Mouse (Mus musculus): ENCODE results near the gene Pigw. TPM values are rescaled to one million over a fixed set of nuclear protein-coding genes. Genes with fewer than 3 reads are reported as not detected.

The Pigw gene
- polyA plus RNA-seq, 1 experiment: 4.5 TPM

- H3K79me2 ChIP-seq (ENCODE audit: control insufficient read depth, insufficient read depth): no peaks in the 10 kb centered on the region
- no peak overlapping the region for H3K4me2 ChIP-seq (ENCODE audit: low read depth)
- no peaks in the 10 kb centered on the region for H3K27me3 ChIP-seq (ENCODE audit: control insufficient read depth, insufficient read depth, insufficient read length)
- no peak for TF ChIP-seq USF1 (IDR thresholded peaks at IDR 0.05; ENCODE audit: low read depth)
- TF ChIP-seq POLR2A (IDR thresholded peaks at IDR 0.05; ENCODE audit: insufficient read length, low read depth): no peak
- TF ChIP-seq SRF (IDR thresholded peaks at IDR 0.05; ENCODE audit: control insufficient read depth, insufficient read length, low read depth): no peak
- TF ChIP-seq POLR2AphosphoS2 (IDR thresholded peaks at IDR 0.05; ENCODE audit: insufficient read length, low read depth): no peak
- TF ChIP-seq TCF12 (IDR thresholded peaks at IDR 0.05; ENCODE audit: insufficient read depth, poor library complexity, severe bottlenecking): no peak
- TF ChIP-seq MYOD1 (IDR thresholded peaks at IDR 0.05; ENCODE audit: control insufficient read depth in 1 of 3, insufficient read length in 2 of 3, low read depth in 2 of 3): no peak
- no peak for TF ChIP-seq TCF3 (IDR thresholded peaks at IDR 0.05; ENCODE audit: insufficient read length, low read depth)
- no peak for TF ChIP-seq E2F4 (IDR thresholded peaks at IDR 0.05; ENCODE audit: insufficient read depth)
- no peak for TF ChIP-seq MAX (IDR thresholded peaks at IDR 0.05; ENCODE audit: low read depth)
- no peak for TF ChIP-seq CEBPB (IDR thresholded peaks at IDR 0.05; ENCODE audit: insufficient read depth, poor library complexity, severe bottlenecking)
- no peak overlapping the region for H3K4me3 ChIP-seq
- H3ac ChIP-seq (ENCODE audit: control insufficient read depth, insufficient read length): no peak overlapping the region
- peaks cover 10% of the 10 kb centered on the region for H3K36me3 ChIP-seq (ENCODE audit: control insufficient read depth, insufficient read depth)
Observed at GRCm38 (mm10) chr11:84891705-84892104, 11.6 kb upstream of the Pigw start.

GRCm38 (mm10) chr11:84889492-84889891 is 9.4 kb upstream of the Pigw start:
- no peaks in the 10 kb centered on the region for H3K79me2 ChIP-seq (ENCODE audit: control insufficient read depth, insufficient read depth)
- H3ac ChIP-seq (ENCODE audit: control insufficient read depth, insufficient read length): no peak overlapping the region
- TF ChIP-seq SRF (IDR thresholded peaks at IDR 0.05; ENCODE audit: control insufficient read depth, insufficient read length, low read depth): no peak
- TF ChIP-seq TCF12 (IDR thresholded peaks at IDR 0.05; ENCODE audit: insufficient read depth, poor library complexity, severe bottlenecking): no peak
- no peak for TF ChIP-seq REST (IDR thresholded peaks at IDR 0.05; ENCODE audit: insufficient read depth, insufficient read length)
- TF ChIP-seq POLR2A (IDR thresholded peaks at IDR 0.05; ENCODE audit: insufficient read length, low read depth): no peak
- no peak for TF ChIP-seq MYOG (IDR thresholded peaks at IDR 0.05; ENCODE audit: control insufficient read depth in 1 of 3, insufficient read depth in 1 of 3, insufficient read length in 2 of 3, low read depth in 2 of 3)
- no peak for TF ChIP-seq TCF3 (IDR thresholded peaks at IDR 0.05; ENCODE audit: insufficient read length, low read depth)
- no peak overlapping the region for H3K4me3 ChIP-seq
- H3K4me2 ChIP-seq (ENCODE audit: low read depth): no peak overlapping the region
- H3K36me3 ChIP-seq (ENCODE audit: control insufficient read depth, insufficient read depth): peaks cover 15% of the 10 kb centered on the region
- H3K27me3 ChIP-seq (ENCODE audit: control insufficient read depth, insufficient read depth, insufficient read length): no peaks in the 10 kb centered on the region

GRCm38 (mm10) chr11:84888025-84888424 is 7.9 kb upstream of the Pigw start:
- no peak overlapping the region for H3K4me3 ChIP-seq

GRCm38 (mm10) chr11:84886767-84887511 is 6.9 kb upstream of the Pigw start:
- Histone ChIP-seq H3K79me2 (ENCODE audit: control insufficient read depth, insufficient read depth) (peaks cover 2% of the 10 kb centered on the region), H3ac (ENCODE audit: control insufficient read depth, insufficient read length) (no peak overlapping the region), H3K27me3 (ENCODE audit: control insufficient read depth, insufficient read depth, insufficient read length) (no peaks in the 10 kb centered on the region), H3K4me2 (ENCODE audit: low read depth) (no peak overlapping the region), H3K4me3 (no peak overlapping the region), H3K36me3 (ENCODE audit: control insufficient read depth, insufficient read depth) (peaks cover 19% of the 10 kb centered on the region)
- TF ChIP-seq POLR2AphosphoS2 (IDR thresholded peaks at IDR 0.05; ENCODE audit: insufficient read length, low read depth) (no peak), USF1 (IDR thresholded peaks at IDR 0.05; ENCODE audit: low read depth) (no peak), TCF12 (IDR thresholded peaks at IDR 0.05; ENCODE audit: insufficient read depth, poor library complexity, severe bottlenecking) (no peak), MAX (IDR thresholded peaks at IDR 0.05; ENCODE audit: low read depth) (no peak), E2F4 (IDR thresholded peaks at IDR 0.05; ENCODE audit: insufficient read depth) (no peak)

More at GRCm38 (mm10) chr11:84888025-84888424, 7.9 kb upstream of the Pigw start:
- peaks cover 23% of the 10 kb centered on the region for H3K36me3 ChIP-seq (ENCODE audit: control insufficient read depth, insufficient read depth)
- H3K4me2 ChIP-seq (ENCODE audit: low read depth): no peak overlapping the region
- no peak for TF ChIP-seq POLR2A (IDR thresholded peaks at IDR 0.05; ENCODE audit: insufficient read length, low read depth)
- no peak for TF ChIP-seq TCF3 (IDR thresholded peaks at IDR 0.05; ENCODE audit: insufficient read length, low read depth)
- no peak for TF ChIP-seq REST (IDR thresholded peaks at IDR 0.05; ENCODE audit: insufficient read depth, insufficient read length)
- TF ChIP-seq USF1 (IDR thresholded peaks at IDR 0.05; ENCODE audit: low read depth): no peak
- no peaks in the 10 kb centered on the region for H3K27me3 ChIP-seq (ENCODE audit: control insufficient read depth, insufficient read depth, insufficient read length)
- H3ac ChIP-seq (ENCODE audit: control insufficient read depth, insufficient read length): no peak overlapping the region
- H3K79me2 ChIP-seq (ENCODE audit: control insufficient read depth, insufficient read depth): no peaks in the 10 kb centered on the region

DNA sequence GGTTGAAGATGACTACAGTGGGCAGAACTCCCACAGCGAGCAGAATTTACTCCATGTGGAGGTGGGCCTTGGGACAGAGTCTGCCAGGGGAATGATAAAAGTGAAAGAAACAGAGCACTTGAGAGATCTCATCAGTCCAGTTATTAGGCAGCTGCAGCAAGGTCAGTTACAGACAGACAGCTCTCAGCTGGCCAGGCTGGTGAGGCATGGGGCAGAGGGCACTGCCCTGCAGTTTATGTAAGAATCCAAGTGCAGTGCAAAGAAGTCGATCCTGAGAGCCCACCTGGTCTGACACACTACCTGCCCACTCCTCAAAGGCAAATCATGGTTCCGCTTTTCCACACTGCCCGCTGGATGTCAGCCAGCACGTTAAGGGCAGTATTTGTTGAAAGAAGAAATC is 6.2 kb upstream of the Pigw start:
- peaks cover 19% of the 10 kb centered on the region for H3K36me3 ChIP-seq (ENCODE audit: control insufficient read depth, insufficient read depth)
- H3K4me2 ChIP-seq (ENCODE audit: low read depth): no peak overlapping the region
- no peaks in the 10 kb centered on the region for H3K27me3 ChIP-seq (ENCODE audit: control insufficient read depth, insufficient read depth, insufficient read length)
- no peak for TF ChIP-seq POLR2A (IDR thresholded peaks at IDR 0.05; ENCODE audit: insufficient read length, low read depth)
- no peak overlapping the region for H3K4me3 ChIP-seq
- H3ac ChIP-seq (ENCODE audit: control insufficient read depth, insufficient read length): no peak overlapping the region
- H3K79me2 ChIP-seq (ENCODE audit: control insufficient read depth, insufficient read depth): peaks cover 9% of the 10 kb centered on the region

- H3ac ChIP-seq (ENCODE audit: control insufficient read depth, insufficient read length): no peak overlapping the region
- H3K79me2 ChIP-seq (ENCODE audit: control insufficient read depth, insufficient read depth): peaks cover 10% of the 10 kb centered on the region
- TF ChIP-seq SRF (IDR thresholded peaks at IDR 0.05; ENCODE audit: control insufficient read depth, insufficient read length, low read depth): no peak
- TF ChIP-seq E2F4 (IDR thresholded peaks at IDR 0.05; ENCODE audit: insufficient read depth): no peak
- TF ChIP-seq MAX (IDR thresholded peaks at IDR 0.05; ENCODE audit: low read depth): no peak
- no peak for TF ChIP-seq MYOG (IDR thresholded peaks at IDR 0.05; ENCODE audit: control insufficient read depth in 1 of 3, insufficient read depth in 1 of 3, insufficient read length in 2 of 3, low read depth in 2 of 3)
- TF ChIP-seq REST (IDR thresholded peaks at IDR 0.05; ENCODE audit: insufficient read depth, insufficient read length): no peak
- no peak for TF ChIP-seq USF1 (IDR thresholded peaks at IDR 0.05; ENCODE audit: low read depth)
- TF ChIP-seq TCF12 (IDR thresholded peaks at IDR 0.05; ENCODE audit: insufficient read depth, poor library complexity, severe bottlenecking): no peak
- TF ChIP-seq TCF3 (IDR thresholded peaks at IDR 0.05; ENCODE audit: insufficient read length, low read depth): no peak
- TF ChIP-seq MYOD1 (IDR thresholded peaks at IDR 0.05; ENCODE audit: control insufficient read depth in 1 of 3, insufficient read length in 2 of 3, low read depth in 2 of 3): no peak
- TF ChIP-seq CEBPB (IDR thresholded peaks at IDR 0.05; ENCODE audit: insufficient read depth, poor library complexity, severe bottlenecking): no peak
- no peak for TF ChIP-seq POLR2AphosphoS2 (IDR thresholded peaks at IDR 0.05; ENCODE audit: insufficient read length, low read depth)
- TF ChIP-seq POLR2A (IDR thresholded peaks at IDR 0.05; ENCODE audit: insufficient read length, low read depth): no peak
- peaks cover 19% of the 10 kb centered on the region for H3K36me3 ChIP-seq (ENCODE audit: control insufficient read depth, insufficient read depth)
- H3K27me3 ChIP-seq (ENCODE audit: control insufficient read depth, insufficient read depth, insufficient read length): no peaks in the 10 kb centered on the region
- H3K4me3 ChIP-seq: no peak overlapping the region
- no peak overlapping the region for H3K4me2 ChIP-seq (ENCODE audit: low read depth)
Observed at GRCm38 (mm10) chr11:84885238-84885637, 5.2 kb upstream of the Pigw start.
